Mouse (Mus musculus) forebrain, embryonic 15.5 days (tissue): Measurements from ENCODE around the gene Slc18a3. TPM values are rescaled to one million over a fixed set of nuclear protein-coding genes. Genes with fewer than 3 reads are reported as not detected.
A peak's percentile ranks its signal among the peaks of the same experiment; 100 is the strongest.

ENCODE experiments used
- ATAC-seq: fragments of 200-750 bp; cut with Nextera tagmentation; replicated peaks from 2 replicates; pipeline ENCODE4 v1.8.0; 2017; ENCODE audit warnings: mild to moderate bottlenecking, moderate TSS enrichment, moderate library complexity
- H3K27ac ChIP-seq: fragments of 300-500 bp; sonication (generic); replicated peaks from 2 replicates; pipeline ENCODE4 v1.5.1; 2015; ENCODE audit warnings: mild to moderate bottlenecking, inconsistent platforms
- H3K27me3 ChIP-seq: fragments of 300-500 bp; sonication (generic); 2 replicates; pipeline ENCODE4 v1.6.1; 2015; ENCODE audit warnings: inconsistent platforms
- H3K36me3 ChIP-seq: fragments of 300-500 bp; sonication (generic); 2 replicates; pipeline ENCODE4 v1.6.1; 2015; ENCODE audit warnings: mild to moderate bottlenecking, inconsistent platforms
- H3K4me1 ChIP-seq: fragments of 300-500 bp; sonication (generic); 2 replicates; pipeline ENCODE4 v1.6.1; 2015; ENCODE audit warnings: inconsistent platforms
- H3K4me2 ChIP-seq: fragments of 300-500 bp; sonication (generic); replicated peaks from 2 replicates; pipeline ENCODE4 v1.6.1; 2015; ENCODE audit warnings: mild to moderate bottlenecking, inconsistent platforms
- H3K4me3 ChIP-seq: fragments of 300-500 bp; sonication (generic); 2 replicates; pipeline ENCODE4 v1.5.1; 2015; ENCODE audit warnings: mild to moderate bottlenecking, inconsistent platforms
- H3K9ac ChIP-seq: fragments of 300-500 bp; sonication (generic); replicated peaks from 2 replicates; pipeline ENCODE4 v1.6.1; 2015; ENCODE audit warnings: mild to moderate bottlenecking, inconsistent platforms
- H3K9me3 ChIP-seq: fragments of 300-500 bp; sonication (generic); 2 replicates; pipeline ENCODE4 v1.6.1; 2016; ENCODE audit warnings: inconsistent platforms
- WGBS: fragments of 180-500 bp; shearing (Covaris S2); methylation state at CpG from one replicate; pipeline ENCODE4 v1.1.7; 2015; ENCODE audit warnings: mixed read lengths; 5-methylcytosine and 5-hydroxymethylcytosine counted together
- polyA plus RNA-seq: library from polyadenylated mRNA; unstranded; fragments of >200 nt; fragmentation: Nextera tagmentation; extraction: Ambion mirVana; gene quantifications from 2 replicates; pipeline ENCODE4 v1.2.1, GENCODE M21; 2015

The Slc18a3 gene
- polyA plus RNA-seq, 1 experiment from 2014 or later = 1.3 TPM

- Histone ChIP-seq H3K27me3 (no peaks in the 10 kb centered on the region), H3K27ac (no peak overlapping the region), H3K9ac (no peak overlapping the region), H3K4me3 (no peak overlapping the region), H3K9me3 (no peaks in the 10 kb centered on the region), H3K4me2 (no peak overlapping the region), H3K36me3 (no peaks in the 10 kb centered on the region), H3K4me1 (no peaks in the 10 kb centered on the region)
- ATAC-seq = no peak
- WGBS = 77% methylated on average over 8 of the region's 8 CpGs
Measured at GRCm38 (mm10) chr14:32496115-32496850, 31.6 kb upstream of the Slc18a3 start.

- H3K9me3 ChIP-seq = no peaks in the 10 kb centered on the region
- peak overlapping the region; percentile 32 for H3K4me3 ChIP-seq
- H3K27ac ChIP-seq = no peak overlapping the region
- no peaks in the 10 kb centered on the region for H3K4me1 ChIP-seq
- H3K27me3 ChIP-seq = no peaks in the 10 kb centered on the region
- 16% methylated on average over 13 of the region's 13 CpGs for WGBS
- no peak for ATAC-seq
- H3K36me3 ChIP-seq = no peaks in the 10 kb centered on the region
- H3K4me2 ChIP-seq = peak overlapping the region; percentile 45
- peak overlapping the region; percentile 47; the same call in 1 of the 2 replicates for H3K9ac ChIP-seq
Measured at GRCm38 (mm10) chr14:32492521-32492920, 27.9 kb upstream of the Slc18a3 start.

GRCm38 (mm10) chr14:32482061-32482460, 17.4 kb upstream of the Slc18a3 start:
- no peaks in the 10 kb centered on the region for H3K27me3 ChIP-seq
- no peak overlapping the region for H3K9ac ChIP-seq
- no peak overlapping the region for H3K27ac ChIP-seq
- ATAC-seq = 0 out of 2 replicates have a peak, but pooled peaks have one; percentile 46
- no peak overlapping the region for H3K4me3 ChIP-seq
- WGBS = 12% methylated on average over 3 of the region's 3 CpGs
- no peaks in the 10 kb centered on the region for H3K36me3 ChIP-seq
- no peaks in the 10 kb centered on the region for H3K4me1 ChIP-seq
- no peaks in the 10 kb centered on the region for H3K9me3 ChIP-seq
- no peak overlapping the region for H3K4me2 ChIP-seq

- Histone ChIP-seq H3K27ac (no peak overlapping the region), H3K4me3 (no peak overlapping the region), H3K9me3 (no peaks in the 10 kb centered on the region), H3K9ac (no peak overlapping the region), H3K4me1 (no peaks in the 10 kb centered on the region), H3K27me3 (no peaks in the 10 kb centered on the region), H3K36me3 (no peaks in the 10 kb centered on the region), H3K4me2 (no peak overlapping the region)
- no peak for ATAC-seq
- 61% methylated on average over 1 of the region's 1 CpGs for WGBS
Measured at GRCm38 (mm10) chr14:32477581-32477980, 12.9 kb upstream of the Slc18a3 start.

- no peak overlapping the region for H3K4me3 ChIP-seq
- 86% methylated on average over 6 of the region's 6 CpGs for WGBS
- H3K9me3 ChIP-seq = no peaks in the 10 kb centered on the region
- H3K4me2 ChIP-seq = no peak overlapping the region
- ATAC-seq = no peak
- no peak overlapping the region for H3K9ac ChIP-seq
- H3K27ac ChIP-seq = no peak overlapping the region
- no peaks in the 10 kb centered on the region for H3K4me1 ChIP-seq
- no peaks in the 10 kb centered on the region for H3K27me3 ChIP-seq
- H3K36me3 ChIP-seq = no peaks in the 10 kb centered on the region
Measured at GRCm38 (mm10) chr14:32476559-32476958, 11.9 kb upstream of the Slc18a3 start.

GRCm38 (mm10) chr14:32472996-32473395, 8.3 kb upstream of the Slc18a3 start:
- H3K4me1 ChIP-seq = no peaks in the 10 kb centered on the region
- H3K27me3 ChIP-seq = no peaks in the 10 kb centered on the region
- no peak overlapping the region for H3K4me3 ChIP-seq
- H3K9ac ChIP-seq = no peak overlapping the region
- no peak overlapping the region for H3K27ac ChIP-seq
- H3K36me3 ChIP-seq = no peaks in the 10 kb centered on the region
- H3K4me2 ChIP-seq = no peak overlapping the region
- 13% methylated on average over 4 of the region's 4 CpGs for WGBS
- no peaks in the 10 kb centered on the region for H3K9me3 ChIP-seq
- ATAC-seq = peak; percentile 75

- Histone ChIP-seq H3K4me2 (no peak overlapping the region), H3K4me3 (no peak overlapping the region), H3K27ac (no peak overlapping the region), H3K9ac (no peak overlapping the region), H3K4me1 (peaks cover 32% of the 10 kb centered on the region), H3K27me3 (peaks cover 51% of the 10 kb centered on the region), H3K36me3 (no peaks in the 10 kb centered on the region), H3K9me3 (no peaks in the 10 kb centered on the region)
- no peak for ATAC-seq
- WGBS = 12% methylated on average over 5 of the region's 5 CpGs
Measured at GRCm38 (mm10) chr14:32467606-32468005, 3.0 kb upstream of the Slc18a3 start.

GRCm38 (mm10) chr14:32465889-32466288, 1.2 kb upstream of the Slc18a3 start, which contains the start of gene Chat:
TSS of gene Chat (minus strand) at chr14:32465989.
- WGBS = 14% methylated on average over 13 of the region's 13 CpGs
- Histone ChIP-seq H3K9ac (peak within 1 kb of the TSS; percentile 31; the same call in 1 of the 2 replicates), H3K4me1 (peaks cover 32% of the 10 kb centered on the region), H3K4me2 (peak within 1 kb of the TSS; percentile 59), H3K36me3 (no peaks in the 10 kb centered on the region), H3K27ac (no peak within 1 kb of the TSS), H3K9me3 (no peaks in the 10 kb centered on the region), H3K27me3 (peaks cover 68% of the 10 kb centered on the region), H3K4me3 (peak within 1 kb of the TSS; percentile 40)
- ATAC-seq = no peak

- Histone ChIP-seq H3K27me3 (peaks cover 72% of the 10 kb centered on the region), H3K4me3 (peak overlapping the region; percentile 40), H3K9ac (no peak overlapping the region), H3K9me3 (no peaks in the 10 kb centered on the region), H3K27ac (no peak overlapping the region), H3K4me1 (peaks cover 32% of the 10 kb centered on the region), H3K36me3 (no peaks in the 10 kb centered on the region), H3K4me2 (peak overlapping the region; percentile 59)
- under 1% methylated on average over 9 of the region's 11 CpGs for WGBS
- no peak for ATAC-seq
Measured at GRCm38 (mm10) chr14:32465506-32465870, 838 bp upstream of the Slc18a3 start.

- Histone ChIP-seq H3K9me3 (no peaks in the 10 kb centered on the region), H3K9ac (no peak overlapping the region), H3K4me3 (peak overlapping the region; percentile 40), H3K4me1 (peaks cover 32% of the 10 kb centered on the region), H3K27ac (no peak overlapping the region), H3K27me3 (peaks cover 92% of the 10 kb centered on the region), H3K4me2 (peak overlapping the region; percentile 59), H3K36me3 (no peaks in the 10 kb centered on the region)
- WGBS = 2% methylated on average over 74 of the region's 74 CpGs
- no peak for ATAC-seq
Measured at GRCm38 (mm10) chr14:32463211-32464040, 1.2 kb downstream of the Slc18a3 start.

GRCm38 (mm10) chr14:32452552-32452951, 12.1 kb downstream of the Slc18a3 start:
- H3K27ac ChIP-seq = no peak overlapping the region
- no peak overlapping the region for H3K9ac ChIP-seq
- H3K9me3 ChIP-seq = no peaks in the 10 kb centered on the region
- H3K36me3 ChIP-seq = no peaks in the 10 kb centered on the region
- no peaks in the 10 kb centered on the region for H3K4me1 ChIP-seq
- no peak overlapping the region for H3K4me2 ChIP-seq
- ATAC-seq = no peak
- WGBS = 27% methylated on average over 4 of the region's 4 CpGs
- H3K27me3 ChIP-seq = peaks cover 19% of the 10 kb centered on the region; the same call in 1 of the 2 replicates
- H3K4me3 ChIP-seq = no peak overlapping the region

GRCm38 (mm10) chr14:32446989-32447388, 17.7 kb downstream of the Slc18a3 start:
- no peak overlapping the region for H3K9ac ChIP-seq
- no peak overlapping the region for H3K4me2 ChIP-seq
- H3K27me3 ChIP-seq = no peaks in the 10 kb centered on the region
- H3K9me3 ChIP-seq = no peaks in the 10 kb centered on the region
- peaks cover 6% of the 10 kb centered on the region; the same call in 1 of the 2 replicates for H3K4me1 ChIP-seq
- H3K27ac ChIP-seq = no peak overlapping the region
- 77% methylated on average over 6 of the region's 6 CpGs for WGBS
- ATAC-seq = no peak
- no peak overlapping the region for H3K4me3 ChIP-seq
- H3K36me3 ChIP-seq = no peaks in the 10 kb centered on the region
